Mouse (Mus musculus) neural tube, embryonic 11.5 days (tissue): ENCODE measurements around the gene Slc4a1. TPM values are rescaled to one million over a fixed set of nuclear protein-coding genes. Genes with fewer than 3 reads are reported as not detected.
A peak's percentile ranks its signal among the peaks of the same experiment; 100 is the strongest.
"Not testable (repeated sequence)": the region's sequence is repeated elsewhere in the genome, so short reads cannot be mapped to it uniquely, and the experiment has no call there.

Experiments
- ATAC-seq: fragments of 200-750 bp; cut with Nextera tagmentation; 2 replicates; pipeline ENCODE4 v1.8.0; 2017; ENCODE audit warnings: moderate number of reproducible peaks, mild to moderate bottlenecking, moderate TSS enrichment, moderate library complexity; ENCODE audit not compliant: insufficient read depth, low FRiP score, low TSS enrichment
- DNase-seq: peaks from one replicate; pipeline ENCODE4 v3.0.0-alpha.2; 2015; ENCODE audit warnings: low spot score
- H3K27ac ChIP-seq: fragments of 300-500 bp; sonication (generic); 2 replicates; pipeline ENCODE4 v1.5.1; 2014; ENCODE audit warnings: low read depth, mild to moderate bottlenecking, low read length
- H3K27me3 ChIP-seq: fragments of 300-500 bp; sonication (generic); 2 replicates; pipeline ENCODE4 v1.6.1; 2014; ENCODE audit warnings: mild to moderate bottlenecking, low read length, mixed read lengths; ENCODE audit not compliant: control insufficient read depth, insufficient read depth
- H3K36me3 ChIP-seq: fragments of 300-500 bp; sonication (generic); 2 replicates; pipeline ENCODE4 v1.6.1; 2014; ENCODE audit warnings: mild to moderate bottlenecking, low read length, moderate library complexity, mixed read lengths; ENCODE audit not compliant: control insufficient read depth, insufficient read depth
- H3K4me1 ChIP-seq: fragments of 300-500 bp; sonication (generic); 2 replicates; pipeline ENCODE4 v1.6.1; 2014; ENCODE audit warnings: low read length, mixed read lengths; ENCODE audit not compliant: control insufficient read depth, insufficient read depth
- H3K4me2 ChIP-seq: fragments of 300-500 bp; sonication (generic); 2 replicates; pipeline ENCODE4 v1.6.1; 2014; ENCODE audit warnings: low read depth, mild to moderate bottlenecking, moderate library complexity
- H3K4me3 ChIP-seq: fragments of 300-500 bp; sonication (generic); 2 replicates; pipeline ENCODE4 v1.5.1; 2014; ENCODE audit warnings: low read depth, low read length
- H3K9ac ChIP-seq: fragments of 300-500 bp; sonication (generic); 2 replicates; pipeline ENCODE4 v1.6.1; 2014; ENCODE audit warnings: mild to moderate bottlenecking, low read length
- H3K9me3 ChIP-seq: fragments of 300-500 bp; sonication (generic); 2 replicates; pipeline ENCODE4 v1.6.1; 2016; ENCODE audit warnings: low read length; ENCODE audit not compliant: control insufficient read depth
- WGBS: fragments of 180-500 bp; shearing (Covaris S2); extraction: QIAGEN DNeasy Blood & Tissue Kit; methylation state at CpG from one replicate; pipeline ENCODE4 v1.1.7; 2014; 5-methylcytosine and 5-hydroxymethylcytosine counted together
- polyA plus RNA-seq: library from polyadenylated mRNA; unstranded; fragments of >200 nt; fragmentation: Nextera tagmentation; extraction: Ambion mirVana; gene quantifications from 2 replicates; pipeline ENCODE4 v1.2.1, GENCODE M21; 2014

Gene Slc4a1
- polyA plus RNA-seq, 1 experiment from 2014 or later = 28.4 TPM

DNA sequence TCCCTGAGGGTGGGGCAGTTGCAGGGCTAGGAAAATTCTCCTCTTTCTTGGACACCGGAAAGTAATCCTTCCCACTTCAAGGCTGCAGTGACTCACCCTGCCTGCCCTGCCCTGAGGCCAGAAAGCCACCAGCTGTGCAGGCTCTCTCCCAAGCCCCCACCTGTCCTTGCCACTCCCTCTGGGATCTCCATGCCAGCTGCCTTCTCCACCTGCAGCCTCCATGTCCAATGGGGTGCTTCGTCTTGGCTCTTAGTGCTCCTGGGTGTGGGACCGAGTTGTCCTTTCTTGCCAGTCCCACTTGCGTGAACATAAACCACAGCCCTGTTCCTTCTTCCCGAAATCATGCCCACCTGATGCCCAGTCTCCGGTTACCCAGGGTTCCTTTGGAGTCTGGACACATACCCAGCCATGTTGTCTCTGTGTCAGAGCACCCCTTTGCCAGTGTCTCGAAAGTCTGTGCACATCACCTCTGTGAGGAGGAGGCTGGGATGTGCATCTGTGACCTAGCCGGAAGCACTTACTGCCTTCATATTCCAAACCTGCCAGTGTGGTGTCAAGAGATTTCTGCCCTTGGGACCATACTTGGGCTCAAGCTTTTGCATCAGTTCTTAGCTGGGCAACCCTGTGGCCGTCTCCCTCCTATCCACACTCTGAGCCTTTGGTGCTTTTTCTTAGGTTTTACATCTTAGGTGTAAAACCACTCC lies 28.6 kb upstream of the Slc4a1 start:
- H3K36me3 ChIP-seq = peaks cover 1% of the 10 kb centered on the region; the same call in 1 of the 2 replicates
- peak overlapping the region; percentile 83 for H3K9ac ChIP-seq
- ATAC-seq (no peak), DNase-seq (no peak)
- H3K4me2 ChIP-seq = peak overlapping the region; percentile 85
- peaks cover 23% of the 10 kb centered on the region for H3K4me1 ChIP-seq
- H3K27ac ChIP-seq = peak overlapping the region; percentile 2; the same call in 1 of the 2 replicates
- 81% methylated on average over 9 of the region's 9 CpGs for WGBS
- H3K9me3 ChIP-seq = no peaks in the 10 kb centered on the region
- H3K27me3 ChIP-seq = peaks cover 10% of the 10 kb centered on the region
- H3K4me3 ChIP-seq = peak overlapping the region; percentile 65

DNA sequence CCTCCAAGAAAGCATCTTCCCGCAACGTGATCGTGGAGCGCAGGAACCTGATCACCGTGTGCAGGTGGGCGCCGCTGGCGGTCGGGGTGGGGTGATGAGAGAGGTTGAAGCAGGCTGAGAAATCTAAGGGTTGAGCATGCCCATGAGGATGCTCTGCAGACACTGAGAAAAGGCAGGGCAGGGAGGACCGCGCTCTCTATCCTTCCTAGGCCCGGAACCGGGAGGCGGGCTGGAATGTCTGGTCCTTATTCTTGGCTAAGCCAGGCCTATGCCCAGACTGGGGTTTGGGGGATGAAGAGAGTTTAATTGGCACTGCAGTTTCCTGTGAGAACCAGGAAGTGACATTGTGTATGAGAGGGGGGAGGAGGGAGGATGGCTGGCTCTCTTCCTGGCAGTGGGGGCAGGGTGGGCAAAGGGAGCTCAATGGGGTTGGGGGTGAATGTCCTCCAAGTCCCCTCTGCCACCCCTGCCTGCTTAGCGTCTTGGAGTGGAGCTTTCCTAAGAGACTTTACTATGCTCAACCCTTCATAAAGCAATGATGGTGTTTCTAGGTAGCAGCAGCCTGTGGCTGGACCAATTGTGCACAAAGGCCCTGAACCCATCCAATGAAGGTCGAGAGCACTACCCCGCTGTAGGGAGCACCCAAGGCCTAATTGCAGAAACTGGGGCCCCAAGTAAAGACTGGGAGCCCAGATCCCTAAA lies 27.9 kb upstream of the Slc4a1 start:
- no peaks in the 10 kb centered on the region for H3K9me3 ChIP-seq
- DNase-seq (peak; percentile 24), ATAC-seq (peak; percentile 42)
- H3K4me2 ChIP-seq = peak overlapping the region; percentile 85
- 7% methylated on average over 17 of the region's 17 CpGs for WGBS
- peak overlapping the region; percentile 65 for H3K4me3 ChIP-seq
- H3K27me3 ChIP-seq = peaks cover 3% of the 10 kb centered on the region
- peaks cover 21% of the 10 kb centered on the region for H3K4me1 ChIP-seq
- H3K27ac ChIP-seq = peak overlapping the region; percentile 84
- H3K36me3 ChIP-seq = no peaks in the 10 kb centered on the region
- H3K9ac ChIP-seq = peak overlapping the region; percentile 83

DNA sequence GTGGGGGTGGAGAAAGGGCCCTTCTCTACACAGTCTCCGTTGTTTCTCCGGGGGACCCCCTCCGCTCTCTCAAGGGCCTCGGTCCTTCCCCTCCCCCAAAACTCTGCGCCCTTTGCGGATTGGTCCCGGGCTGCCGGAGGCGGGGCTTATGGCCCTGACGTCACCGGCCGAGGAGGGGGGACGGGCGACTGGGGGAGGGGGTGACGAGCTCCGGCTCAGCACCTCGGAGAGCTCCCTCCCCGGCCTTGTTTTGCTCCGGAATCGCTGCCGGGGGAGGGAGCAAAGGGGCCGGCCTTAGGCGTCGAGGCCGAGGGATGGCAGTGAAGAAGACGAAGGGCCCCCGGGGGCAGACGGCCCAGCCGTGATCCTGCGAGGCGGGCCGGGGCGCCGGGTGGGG lies 27.2 kb upstream of the Slc4a1 start, which contains the start of gene Rundc3a:
Gene Rundc3a, plus strand, starts transcription at position 166 of the 397 bp plus-strand sequence.
- peaks cover 21% of the 10 kb centered on the region for H3K4me1 ChIP-seq
- no peaks in the 10 kb centered on the region for H3K9me3 ChIP-seq
- ATAC-seq = peak; percentile 82
- peak within 1 kb of the TSS; percentile 84 for H3K27ac ChIP-seq
- peak within 1 kb of the TSS; percentile 83 for H3K9ac ChIP-seq
- H3K36me3 ChIP-seq = no peaks in the 10 kb centered on the region
- H3K27me3 ChIP-seq = peaks cover 3% of the 10 kb centered on the region; the same call in 1 of the 2 replicates
- H3K4me3 ChIP-seq = peak within 1 kb of the TSS; percentile 65
- H3K4me2 ChIP-seq = peak within 1 kb of the TSS; percentile 85
- peak; percentile 96 for DNase-seq
- WGBS = 1% methylated on average over 29 of the region's 34 CpGs

DNA sequence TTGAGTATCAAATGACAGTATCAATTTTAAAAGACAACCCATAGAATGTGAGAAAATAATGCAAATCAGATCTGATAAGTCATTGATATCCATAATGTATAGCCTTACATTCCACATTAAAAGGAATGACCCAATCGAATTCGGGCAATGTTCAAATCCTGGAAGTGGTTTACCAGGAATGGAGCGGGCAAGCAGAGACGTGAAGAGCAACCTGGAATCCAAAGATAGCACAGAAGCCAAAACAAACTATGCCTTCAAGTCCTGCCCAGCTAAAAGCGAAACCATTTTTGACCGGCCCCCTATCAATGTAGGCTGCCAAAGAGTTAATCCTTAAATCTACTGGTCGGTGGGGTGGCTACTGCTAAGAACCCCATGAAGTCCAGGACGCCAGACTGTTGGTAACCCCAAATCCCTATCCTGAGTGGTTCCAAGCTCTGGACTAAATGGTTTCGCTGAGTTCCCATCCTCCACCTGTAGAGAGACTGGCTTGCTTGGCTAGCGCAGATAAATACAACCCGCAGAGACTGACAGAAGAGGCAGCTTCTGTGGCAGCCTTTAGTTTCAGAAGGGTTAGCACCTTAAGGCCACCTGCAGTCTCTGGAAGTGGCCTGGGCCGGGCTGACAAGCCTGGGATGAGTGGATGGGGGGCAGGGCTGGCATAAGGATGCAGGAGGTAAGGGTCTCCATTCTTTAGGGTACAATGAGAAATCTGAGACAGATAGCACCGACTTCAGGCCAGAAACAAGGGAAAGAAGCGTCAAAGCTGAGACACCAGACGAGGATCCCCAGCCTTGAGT lies 26.6 kb upstream of the Slc4a1 start:
- ATAC-seq = peak; percentile 53
- no peak for DNase-seq
- Histone ChIP-seq H3K36me3 (no peaks in the 10 kb centered on the region), H3K9me3 (no peaks in the 10 kb centered on the region), H3K4me2 (peak overlapping the region; percentile 85), H3K4me1 (peaks cover 19% of the 10 kb centered on the region), H3K9ac (peak overlapping the region; percentile 35), H3K4me3 (peak overlapping the region; percentile 65), H3K27me3 (0 out of 2 replicates have a peak, but pooled peaks cover under 1% of the 10 kb centered on the region), H3K27ac (peak overlapping the region; percentile 78)
- 22% methylated on average over 15 of the region's 15 CpGs for WGBS

DNA sequence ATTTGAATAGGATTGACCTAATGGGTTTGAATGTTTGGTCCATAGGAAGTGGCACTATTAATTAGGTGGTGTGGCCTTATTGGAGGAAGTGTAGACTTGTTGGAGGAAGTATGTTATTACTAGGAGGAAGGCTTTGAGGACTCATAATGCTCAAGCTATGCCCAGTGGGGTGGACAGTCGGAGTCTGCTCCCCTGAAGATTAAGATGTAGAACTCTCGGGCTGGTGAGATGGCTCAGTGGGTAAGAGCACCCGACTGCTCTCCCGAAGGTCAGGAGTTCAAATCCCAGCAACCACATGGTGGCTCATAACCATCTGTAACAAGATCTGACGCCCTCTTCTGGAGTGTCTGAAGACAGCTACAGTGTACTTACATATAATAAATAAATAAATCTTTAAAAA lies 23.4 kb upstream of the Slc4a1 start:
- DNase-seq, ATAC-seq, H3K4me3 ChIP-seq, H3K4me2 ChIP-seq, H3K9ac ChIP-seq, H3K36me3 ChIP-seq, H3K27ac ChIP-seq, H3K4me1 ChIP-seq, H3K9me3 ChIP-seq, H3K27me3 ChIP-seq: not testable (repeated sequence)
- 94% methylated on average over 4 of the region's 5 CpGs for WGBS

- no peak for DNase-seq
- WGBS = 63% methylated on average over 5 of the region's 5 CpGs
- Histone ChIP-seq H3K4me1 (no peaks in the 10 kb centered on the region), H3K4me2 (no peak overlapping the region), H3K27ac (no peak overlapping the region), H3K9ac (no peak overlapping the region), H3K4me3 (no peak overlapping the region), H3K36me3 (no peaks in the 10 kb centered on the region), H3K9me3 (no peaks in the 10 kb centered on the region), H3K27me3 (no peaks in the 10 kb centered on the region)
- ATAC-seq = no peak
Observed at GRCm38 (mm10) chr11:102386121-102386520, 20.1 kb upstream of the Slc4a1 start.

DNA sequence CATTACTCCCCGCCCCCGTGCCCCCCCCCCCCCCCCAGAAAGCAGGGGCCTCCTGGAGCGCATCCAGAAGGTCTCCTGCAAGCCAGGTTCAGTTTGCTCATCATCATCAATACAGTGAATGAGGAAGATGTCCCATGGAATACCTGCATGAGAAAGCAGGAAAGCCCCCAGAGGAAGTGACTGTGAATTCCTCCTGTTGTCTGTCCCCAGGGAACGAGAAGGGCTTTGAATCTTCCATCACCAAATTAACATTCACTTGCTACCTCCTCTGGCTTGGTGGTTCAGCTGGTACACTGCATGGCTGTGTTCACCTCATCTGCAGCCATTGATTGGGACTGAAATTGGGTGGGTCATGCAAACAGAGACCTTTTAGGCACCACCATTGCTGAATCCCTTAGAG lies 19.1 kb upstream of the Slc4a1 start:
- WGBS = 59% methylated on average over 3 of the region's 4 CpGs
- H3K27me3 ChIP-seq = no peaks in the 10 kb centered on the region
- DNase-seq = no peak
- H3K27ac ChIP-seq = no peak overlapping the region
- no peak overlapping the region for H3K4me3 ChIP-seq
- H3K9me3 ChIP-seq = no peaks in the 10 kb centered on the region
- H3K4me1 ChIP-seq = no peaks in the 10 kb centered on the region
- no peak overlapping the region for H3K4me2 ChIP-seq
- ATAC-seq = no peak
- no peak overlapping the region for H3K9ac ChIP-seq
- H3K36me3 ChIP-seq = no peaks in the 10 kb centered on the region

DNA sequence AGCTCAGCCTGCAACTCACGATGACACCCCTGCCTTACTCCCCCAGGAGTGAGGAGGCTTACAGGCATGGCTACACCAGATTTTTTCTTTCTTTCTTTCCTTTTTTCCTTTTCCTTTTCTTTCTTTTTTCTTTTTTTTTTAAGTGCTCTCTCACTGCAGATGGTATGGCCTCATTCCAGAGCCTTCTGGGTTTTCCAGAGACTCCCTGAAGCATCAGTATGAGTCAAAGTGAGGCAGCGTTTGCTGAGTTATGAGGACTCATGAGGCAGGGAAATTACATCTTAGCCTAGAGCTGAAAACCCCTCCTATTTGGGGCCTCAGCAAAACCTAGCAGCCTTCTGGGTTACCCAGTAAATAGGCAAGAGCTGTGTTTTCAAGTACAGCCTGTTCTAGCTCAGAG lies 18.4 kb upstream of the Slc4a1 start:
- no peak overlapping the region for H3K4me2 ChIP-seq
- ATAC-seq = no peak
- no peaks in the 10 kb centered on the region for H3K4me1 ChIP-seq
- H3K4me3 ChIP-seq = no peak overlapping the region
- H3K27ac ChIP-seq = no peak overlapping the region
- no peaks in the 10 kb centered on the region for H3K27me3 ChIP-seq
- H3K36me3 ChIP-seq = no peaks in the 10 kb centered on the region
- no peak overlapping the region for H3K9ac ChIP-seq
- no peaks in the 10 kb centered on the region for H3K9me3 ChIP-seq
- WGBS = 86% methylated on average over 2 of the region's 2 CpGs
- DNase-seq = no peak
